Mouse (Mus musculus): ENCODE measurements around the gene Zmpste24. TPM values are rescaled to one million over a fixed set of nuclear protein-coding genes. Genes with fewer than 3 reads are reported as not detected.
A peak's percentile ranks its signal among the peaks of the same experiment; 100 is the strongest.

The Zmpste24 gene
- polyA plus RNA-seq, 1 experiment, result 31.7 TPM

- peaks cover 4% of the 10 kb centered on the region for H3K36me3 ChIP-seq (ENCODE audit: control insufficient read depth, insufficient read depth, low read length, poor library complexity, severe bottlenecking)
- TF ChIP-seq POLR2A (IDR thresholded peaks at IDR 0.05; ENCODE audit: insufficient read depth, low read length), result no peak
- no peak for TF ChIP-seq EP300 (IDR thresholded peaks at IDR 0.05; ENCODE audit: insufficient read depth, low read depth, low read length)
- peak; percentile 78 for TF ChIP-seq CTCF (IDR thresholded peaks at IDR 0.05; ENCODE audit: low read depth, low read length)
- H3K9ac ChIP-seq (ENCODE audit: low read depth, poor library complexity, severe bottlenecking), result no peak overlapping the region
- H3K27me3 ChIP-seq (ENCODE audit: control insufficient read depth, insufficient read depth, low read length, poor library complexity, severe bottlenecking), result no peaks in the 10 kb centered on the region
- H3K9me3 ChIP-seq (replicated peaks; ENCODE audit: control insufficient read depth, insufficient read depth, low read length, poor library complexity, severe bottlenecking), result no peaks in the 10 kb centered on the region
- H3K4me3 ChIP-seq (ENCODE audit: low read depth, low read length), result no peak overlapping the region
- no peak overlapping the region for H3K27ac ChIP-seq (ENCODE audit: insufficient read depth, low read length)
- H3K4me1 ChIP-seq (ENCODE audit: control insufficient read depth, insufficient read depth, low read length), result no peaks in the 10 kb centered on the region
These were observed 41.7 kb downstream of the Zmpste24 start for GRCm38 (mm10) chr4:121056342-121056741.

GRCm38 (mm10) chr4:121052454-121053323 is 45.4 kb downstream of the Zmpste24 start:
- no peaks in the 10 kb centered on the region for H3K9me3 ChIP-seq (replicated peaks; ENCODE audit: control insufficient read depth, insufficient read depth, low read length, poor library complexity, severe bottlenecking)
- TF ChIP-seq POLR2A (IDR thresholded peaks at IDR 0.05; ENCODE audit: insufficient read depth, low read length) (no peak), EP300 (IDR thresholded peaks at IDR 0.05; ENCODE audit: insufficient read depth, low read depth, low read length) (no peak)
- peak overlapping the region; percentile 68 for H3K4me3 ChIP-seq (ENCODE audit: low read depth, low read length)
- H3K27ac ChIP-seq (ENCODE audit: insufficient read depth, low read length), result no peak overlapping the region
- no peaks in the 10 kb centered on the region for H3K4me1 ChIP-seq (ENCODE audit: control insufficient read depth, insufficient read depth, low read length)
- H3K36me3 ChIP-seq (ENCODE audit: control insufficient read depth, insufficient read depth, low read length, poor library complexity, severe bottlenecking), result no peaks in the 10 kb centered on the region
- H3K27me3 ChIP-seq (ENCODE audit: control insufficient read depth, insufficient read depth, low read length, poor library complexity, severe bottlenecking), result no peaks in the 10 kb centered on the region
- peak overlapping the region; percentile 22 for H3K9ac ChIP-seq (ENCODE audit: low read depth, poor library complexity, severe bottlenecking)

GRCm38 (mm10) chr4:121051863-121052262 is 46.2 kb downstream of the Zmpste24 start:
- Histone ChIP-seq H3K9me3 (replicated peaks; ENCODE audit: control insufficient read depth, insufficient read depth, low read length, poor library complexity, severe bottlenecking) (no peaks in the 10 kb centered on the region), H3K4me3 (ENCODE audit: low read depth, low read length) (peak overlapping the region; percentile 68; the same call in 1 of the 2 replicates), H3K9ac (ENCODE audit: low read depth, poor library complexity, severe bottlenecking) (no peak overlapping the region; the same call in 1 of the 2 replicates), H3K27ac (ENCODE audit: insufficient read depth, low read length) (no peak overlapping the region), H3K4me1 (ENCODE audit: control insufficient read depth, insufficient read depth, low read length) (no peaks in the 10 kb centered on the region), H3K27me3 (ENCODE audit: control insufficient read depth, insufficient read depth, low read length, poor library complexity, severe bottlenecking) (no peaks in the 10 kb centered on the region), H3K36me3 (ENCODE audit: control insufficient read depth, insufficient read depth, low read length, poor library complexity, severe bottlenecking) (no peaks in the 10 kb centered on the region)
- TF ChIP-seq POLR2A (IDR thresholded peaks at IDR 0.05; ENCODE audit: insufficient read depth, low read length) (no peak), CTCF (IDR thresholded peaks at IDR 0.05; ENCODE audit: low read depth, low read length) (no peak), EP300 (IDR thresholded peaks at IDR 0.05; ENCODE audit: insufficient read depth, low read depth, low read length) (no peak)

GRCm38 (mm10) chr4:121042946-121043345 is 55.1 kb downstream of the Zmpste24 start:
- TF ChIP-seq CTCF (IDR thresholded peaks at IDR 0.05; ENCODE audit: low read depth, low read length) (no peak), POLR2A (IDR thresholded peaks at IDR 0.05; ENCODE audit: insufficient read depth, low read length) (no peak), EP300 (IDR thresholded peaks at IDR 0.05; ENCODE audit: insufficient read depth, low read depth, low read length) (no peak)
- Histone ChIP-seq H3K27me3 (ENCODE audit: control insufficient read depth, insufficient read depth, low read length, poor library complexity, severe bottlenecking) (no peaks in the 10 kb centered on the region), H3K36me3 (ENCODE audit: control insufficient read depth, insufficient read depth, low read length, poor library complexity, severe bottlenecking) (no peaks in the 10 kb centered on the region), H3K9ac (ENCODE audit: low read depth, poor library complexity, severe bottlenecking) (no peak overlapping the region), H3K4me3 (ENCODE audit: low read depth, low read length) (no peak overlapping the region), H3K27ac (ENCODE audit: insufficient read depth, low read length) (peak overlapping the region; percentile 62), H3K9me3 (replicated peaks; ENCODE audit: control insufficient read depth, insufficient read depth, low read length, poor library complexity, severe bottlenecking) (no peaks in the 10 kb centered on the region), H3K4me1 (ENCODE audit: control insufficient read depth, insufficient read depth, low read length) (peaks cover 6% of the 10 kb centered on the region)

GRCm38 (mm10) chr4:121042472-121042871 is 55.6 kb downstream of the Zmpste24 start:
- Histone ChIP-seq H3K9ac (ENCODE audit: low read depth, poor library complexity, severe bottlenecking) (0 out of 2 replicates have a peak overlapping the region, but pooled peaks have one; percentile 25), H3K4me3 (ENCODE audit: low read depth, low read length) (no peak overlapping the region), H3K9me3 (replicated peaks; ENCODE audit: control insufficient read depth, insufficient read depth, low read length, poor library complexity, severe bottlenecking) (no peaks in the 10 kb centered on the region), H3K27me3 (ENCODE audit: control insufficient read depth, insufficient read depth, low read length, poor library complexity, severe bottlenecking) (no peaks in the 10 kb centered on the region), H3K36me3 (ENCODE audit: control insufficient read depth, insufficient read depth, low read length, poor library complexity, severe bottlenecking) (no peaks in the 10 kb centered on the region), H3K4me1 (ENCODE audit: control insufficient read depth, insufficient read depth, low read length) (peaks cover 6% of the 10 kb centered on the region), H3K27ac (ENCODE audit: insufficient read depth, low read length) (peak overlapping the region; percentile 62)
- TF ChIP-seq EP300 (IDR thresholded peaks at IDR 0.05; ENCODE audit: insufficient read depth, low read depth, low read length) (0 out of 2 replicates have a peak, but pooled peaks have one; percentile 4), POLR2A (IDR thresholded peaks at IDR 0.05; ENCODE audit: insufficient read depth, low read length) (no peak)

All from ES-Bruce4 (cell line).